Mouse (Mus musculus) heart, embryonic 12.5 days (tissue): ENCODE measurements at regions not wholly inside any gene's neighbourhood (a gene's known extent, or its start where the extent isn't known, plus 50 kb on each side); places are given as distances from the start of the nearest gene placed in this dataset.

Source experiments
- ATAC-seq: fragments of 200-750 bp; cut with Nextera tagmentation; 2 replicates; pipeline ENCODE4 v1.8.0; 2017; ENCODE audit warnings: moderate TSS enrichment, moderate library complexity; ENCODE audit not compliant: insufficient number of reproducible peaks, low FRiP score
- H3K27ac ChIP-seq: fragments of 300-500 bp; sonication (generic); 2 replicates; pipeline ENCODE4 v1.5.1; 2016; ENCODE audit warnings: mild to moderate bottlenecking, moderate library complexity; ENCODE audit not compliant: poor library complexity, severe bottlenecking
- H3K27me3 ChIP-seq: fragments of 300-500 bp; sonication (generic); replicated peaks from 2 replicates; pipeline ENCODE4 v1.6.1; 2016; ENCODE audit warnings: mild to moderate bottlenecking, moderate library complexity
- H3K36me3 ChIP-seq: fragments of 300-500 bp; sonication (generic); 2 replicates; pipeline ENCODE4 v1.6.1; 2016; ENCODE audit warnings: mild to moderate bottlenecking, moderate library complexity
- H3K4me1 ChIP-seq: fragments of 300-500 bp; sonication (generic); replicated peaks from 2 replicates; pipeline ENCODE4 v1.6.1; 2016; ENCODE audit warnings: mild to moderate bottlenecking
- H3K4me2 ChIP-seq: fragments of 300-500 bp; sonication (generic); 2 replicates; pipeline ENCODE4 v1.6.1; 2016; ENCODE audit warnings: mild to moderate bottlenecking, moderate library complexity
- H3K4me3 ChIP-seq: fragments of 300-500 bp; sonication (generic); 2 replicates; pipeline ENCODE4 v1.5.1; 2016; ENCODE audit warnings: mild to moderate bottlenecking
- H3K9ac ChIP-seq: fragments of 300-500 bp; sonication (generic); 2 replicates; pipeline ENCODE4 v1.6.1; 2016; ENCODE audit warnings: mild to moderate bottlenecking, moderate library complexity
- H3K9me3 ChIP-seq: fragments of 300-500 bp; sonication (generic); replicated peaks from 2 replicates; pipeline ENCODE4 v1.6.1; 2016; ENCODE audit warnings: mild to moderate bottlenecking, moderate library complexity
- WGBS: fragments of 180-500 bp; shearing (Covaris S2); methylation state at CpG from one replicate; pipeline ENCODE4 v1.1.7; 2016; 5-methylcytosine and 5-hydroxymethylcytosine counted together

GRCm38 (mm10) chr3:17772886-17773285 lies 175.3 kb upstream of the Cypt12 start:
- no peaks in the 10 kb centered on the region for H3K27me3 ChIP-seq
- H3K4me2 ChIP-seq = no peak overlapping the region
- no peak overlapping the region for H3K4me3 ChIP-seq
- H3K9ac ChIP-seq = no peak overlapping the region
- H3K27ac ChIP-seq = no peak overlapping the region
- H3K9me3 ChIP-seq = no peaks in the 10 kb centered on the region
- no peaks in the 10 kb centered on the region for H3K4me1 ChIP-seq
- WGBS = 63% methylated on average over 1 of the region's 1 CpGs
- H3K36me3 ChIP-seq = no peaks in the 10 kb centered on the region
- ATAC-seq = no peak

GRCm38 (mm10) chr3:17779152-17779551 lies 169.1 kb upstream of the Cypt12 start:
- Histone ChIP-seq H3K27ac (no peak overlapping the region), H3K36me3 (no peaks in the 10 kb centered on the region), H3K9ac (no peak overlapping the region), H3K4me3 (no peak overlapping the region), H3K4me1 (no peaks in the 10 kb centered on the region), H3K4me2 (no peak overlapping the region), H3K9me3 (no peaks in the 10 kb centered on the region), H3K27me3 (peaks cover 3% of the 10 kb centered on the region; the same call in 1 of the 2 replicates)
- no peak for ATAC-seq
- WGBS = 58% methylated on average over 3 of the region's 3 CpGs

- Histone ChIP-seq H3K4me2 (no peak overlapping the region), H3K4me1 (peaks cover 15% of the 10 kb centered on the region), H3K4me3 (no peak overlapping the region), H3K36me3 (no peaks in the 10 kb centered on the region), H3K27me3 (peaks cover 44% of the 10 kb centered on the region), H3K27ac (no peak overlapping the region), H3K9ac (no peak overlapping the region), H3K9me3 (no peaks in the 10 kb centered on the region)
- ATAC-seq = no peak
- 58% methylated on average over 3 of the region's 3 CpGs for WGBS
These were observed 164.1 kb upstream of the Cypt12 start for GRCm38 (mm10) chr3:17784076-17784475.

- Histone ChIP-seq H3K27me3 (peaks cover 49% of the 10 kb centered on the region), H3K4me3 (no peak overlapping the region), H3K9ac (no peak overlapping the region), H3K36me3 (no peaks in the 10 kb centered on the region), H3K4me2 (no peak overlapping the region), H3K27ac (no peak overlapping the region), H3K9me3 (no peaks in the 10 kb centered on the region), H3K4me1 (peaks cover 15% of the 10 kb centered on the region)
- 45% methylated on average over 3 of the region's 3 CpGs for WGBS
- no peak for ATAC-seq
These were observed 163.6 kb upstream of the Cypt12 start for GRCm38 (mm10) chr3:17784587-17784986.

- Histone ChIP-seq H3K9me3 (no peaks in the 10 kb centered on the region), H3K27me3 (peaks cover 56% of the 10 kb centered on the region)
- WGBS = 8% methylated on average over 21 of the region's 21 CpGs
These were observed 162.8 kb upstream of the Cypt12 start for GRCm38 (mm10) chr3:17785106-17786022.

GRCm38 (mm10) chr3:17786023-17786720 lies 162.0 kb upstream of the Cypt12 start:
- H3K27ac ChIP-seq = no peak overlapping the region
- H3K9me3 ChIP-seq = no peaks in the 10 kb centered on the region
- H3K27me3 ChIP-seq = peaks cover 64% of the 10 kb centered on the region
- peak; percentile 6 for ATAC-seq
- peak overlapping the region; percentile 68 for H3K9ac ChIP-seq
- WGBS = under 1% methylated on average over 56 of the region's 56 CpGs
- peak overlapping the region; percentile 99 for H3K4me2 ChIP-seq
- peak overlapping the region; percentile 57 for H3K4me3 ChIP-seq
- no peaks in the 10 kb centered on the region for H3K36me3 ChIP-seq
- peaks cover 15% of the 10 kb centered on the region for H3K4me1 ChIP-seq

More at GRCm38 (mm10) chr3:17785106-17786022, 162.8 kb upstream of the Cypt12 start:
- peak overlapping the region; percentile 99 for H3K4me2 ChIP-seq
- no peak overlapping the region for H3K27ac ChIP-seq
- H3K36me3 ChIP-seq = no peaks in the 10 kb centered on the region
- peak overlapping the region; percentile 68; the same call in 1 of the 2 replicates for H3K9ac ChIP-seq
- H3K4me3 ChIP-seq = peak overlapping the region; percentile 57
- H3K4me1 ChIP-seq = peaks cover 15% of the 10 kb centered on the region
- no peak for ATAC-seq

- Histone ChIP-seq H3K9me3 (no peaks in the 10 kb centered on the region), H3K9ac (peak overlapping the region; percentile 68)
- WGBS = 1% methylated on average over 34 of the region's 35 CpGs
These were observed 161.3 kb upstream of the Cypt12 start for GRCm38 (mm10) chr3:17786721-17787442.

GRCm38 (mm10) chr3:17787443-17788333 lies 160.5 kb upstream of the Cypt12 start:
- Histone ChIP-seq H3K27me3 (peaks cover 73% of the 10 kb centered on the region), H3K36me3 (no peaks in the 10 kb centered on the region), H3K9me3 (no peaks in the 10 kb centered on the region), H3K4me1 (peaks cover 15% of the 10 kb centered on the region), H3K4me3 (peak overlapping the region; percentile 57; the same call in 1 of the 2 replicates), H3K27ac (no peak overlapping the region), H3K9ac (no peak overlapping the region), H3K4me2 (peak overlapping the region; percentile 99)
- 8% methylated on average over 18 of the region's 18 CpGs for WGBS
- no peak for ATAC-seq

More at GRCm38 (mm10) chr3:17786721-17787442, 161.3 kb upstream of the Cypt12 start:
- peaks cover 70% of the 10 kb centered on the region for H3K27me3 ChIP-seq
- H3K36me3 ChIP-seq = no peaks in the 10 kb centered on the region
- H3K4me3 ChIP-seq = peak overlapping the region; percentile 57
- H3K4me1 ChIP-seq = peaks cover 15% of the 10 kb centered on the region
- H3K27ac ChIP-seq = no peak overlapping the region
- H3K4me2 ChIP-seq = peak overlapping the region; percentile 99
- ATAC-seq = peak; percentile 76

- H3K4me1 ChIP-seq = peaks cover 15% of the 10 kb centered on the region
- no peak overlapping the region for H3K4me2 ChIP-seq
- no peak overlapping the region for H3K27ac ChIP-seq
- H3K36me3 ChIP-seq = no peaks in the 10 kb centered on the region
- no peaks in the 10 kb centered on the region for H3K9me3 ChIP-seq
- no peak overlapping the region for H3K4me3 ChIP-seq
- H3K27me3 ChIP-seq = peaks cover 77% of the 10 kb centered on the region
- no peak for ATAC-seq
- WGBS = 27% methylated on average over 4 of the region's 4 CpGs
- no peak overlapping the region for H3K9ac ChIP-seq
These were observed 159.9 kb upstream of the Cypt12 start for GRCm38 (mm10) chr3:17788334-17788720.

GRCm38 (mm10) chr3:17788778-17789299 lies 159.4 kb upstream of the Cypt12 start:
- Histone ChIP-seq H3K4me2 (no peak overlapping the region), H3K36me3 (no peaks in the 10 kb centered on the region), H3K4me1 (peaks cover 20% of the 10 kb centered on the region), H3K4me3 (no peak overlapping the region), H3K9me3 (no peaks in the 10 kb centered on the region), H3K27ac (no peak overlapping the region), H3K9ac (no peak overlapping the region), H3K27me3 (peaks cover 82% of the 10 kb centered on the region)
- no peak for ATAC-seq
- WGBS = 23% methylated on average over 3 of the region's 3 CpGs
